Mouse (Mus musculus): Measurements from ENCODE around the gene Tmem243. TPM values are rescaled to one million over a fixed set of nuclear protein-coding genes. Genes with fewer than 3 reads are reported as not detected.

Tmem243 gene
- polyA plus RNA-seq, 1 experiment from 2014 or later, result 13.2 TPM

- WGBS, result 15% methylated on average over 5 of the region's 5 CpGs
- no peaks in the 10 kb centered on the region for H3K27me3 ChIP-seq (ENCODE audit: insufficient read depth, poor library complexity, severe bottlenecking)
- peaks cover under 1% of the 10 kb centered on the region; the same call in 1 of the 2 replicates for H3K36me3 ChIP-seq
- no peak overlapping the region for H3K27ac ChIP-seq
- peak; percentile 75 for DNase-seq (ENCODE audit: low spot score)
- H3K9me3 ChIP-seq, result no peaks in the 10 kb centered on the region
- no peak overlapping the region for H3K4me3 ChIP-seq
- 0 out of 2 replicates have a peak, but pooled peaks cover 3% of the 10 kb centered on the region for H3K4me1 ChIP-seq
These were observed 11.3 kb downstream of the Tmem243 start for GRCm38 (mm10) chr5:9111759-9112158.

DNA sequence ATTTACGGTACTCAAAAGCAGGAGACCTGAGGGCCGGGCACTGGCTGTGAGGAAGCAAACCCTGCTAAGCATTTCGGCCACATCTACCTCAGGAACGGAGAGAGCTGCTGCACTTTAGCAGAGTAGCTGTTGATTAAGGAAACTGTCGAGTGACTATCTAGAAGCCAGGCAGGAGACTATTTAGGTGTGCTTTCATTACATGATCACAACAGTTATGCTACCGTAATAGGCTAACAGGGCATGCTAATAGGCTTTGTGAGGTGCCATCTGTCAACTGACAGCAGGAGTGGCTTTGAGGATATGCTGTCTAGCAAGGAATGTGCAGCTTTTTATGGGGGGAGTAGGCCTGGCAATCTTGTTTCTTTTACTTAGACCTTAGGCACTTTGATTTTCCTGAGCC, 13.7 kb downstream of the Tmem243 start:
- WGBS, result 28% methylated on average over 6 of the region's 6 CpGs

GRCm38 (mm10) chr5:9124134-9124533, 23.7 kb downstream of the Tmem243 start:
- no peak for DNase-seq (ENCODE audit: low spot score)
- no peaks in the 10 kb centered on the region for H3K4me1 ChIP-seq
- H3K36me3 ChIP-seq, result peaks cover 95% of the 10 kb centered on the region
- H3K27ac ChIP-seq, result no peak overlapping the region
- no peak overlapping the region for H3K4me3 ChIP-seq
- H3K9me3 ChIP-seq, result no peaks in the 10 kb centered on the region
- WGBS, result 90% methylated on average over 2 of the region's 2 CpGs
- no peaks in the 10 kb centered on the region for H3K27me3 ChIP-seq (ENCODE audit: insufficient read depth, poor library complexity, severe bottlenecking)

More for the DNA sequence above, 13.7 kb downstream of the Tmem243 start:
- no peaks in the 10 kb centered on the region for H3K9me3 ChIP-seq
- no peaks in the 10 kb centered on the region for H3K27me3 ChIP-seq (ENCODE audit: insufficient read depth, poor library complexity, severe bottlenecking)
- peak; percentile 31 for DNase-seq (ENCODE audit: low spot score)
- H3K36me3 ChIP-seq, result peaks cover 21% of the 10 kb centered on the region; the same call in 1 of the 2 replicates
- no peak overlapping the region for H3K27ac ChIP-seq
- 0 out of 2 replicates have a peak, but pooled peaks cover 3% of the 10 kb centered on the region for H3K4me1 ChIP-seq
- H3K4me3 ChIP-seq, result no peak overlapping the region

- 96% methylated on average over 12 of the region's 12 CpGs for WGBS
These were observed 28.1 kb downstream of the Tmem243 start for GRCm38 (mm10) chr5:9128566-9128965.

GRCm38 (mm10) chr5:9131786-9132185, 31.3 kb downstream of the Tmem243 start:
- no peak overlapping the region for H3K4me3 ChIP-seq
- DNase-seq (ENCODE audit: low spot score), result no peak
- 88% methylated on average over 7 of the region's 7 CpGs for WGBS
- no peaks in the 10 kb centered on the region for H3K9me3 ChIP-seq
- H3K27ac ChIP-seq, result no peak overlapping the region
- H3K4me1 ChIP-seq, result no peaks in the 10 kb centered on the region
- no peaks in the 10 kb centered on the region for H3K27me3 ChIP-seq (ENCODE audit: insufficient read depth, poor library complexity, severe bottlenecking)
- H3K36me3 ChIP-seq, result peaks cover 64% of the 10 kb centered on the region

More at GRCm38 (mm10) chr5:9128566-9128965, 28.1 kb downstream of the Tmem243 start:
- Histone ChIP-seq H3K27me3 (ENCODE audit: insufficient read depth, poor library complexity, severe bottlenecking) (no peaks in the 10 kb centered on the region), H3K36me3 (peaks cover 70% of the 10 kb centered on the region), H3K4me3 (no peak overlapping the region), H3K27ac (no peak overlapping the region), H3K9me3 (no peaks in the 10 kb centered on the region), H3K4me1 (no peaks in the 10 kb centered on the region)
- no peak for DNase-seq (ENCODE audit: low spot score)

DNA sequence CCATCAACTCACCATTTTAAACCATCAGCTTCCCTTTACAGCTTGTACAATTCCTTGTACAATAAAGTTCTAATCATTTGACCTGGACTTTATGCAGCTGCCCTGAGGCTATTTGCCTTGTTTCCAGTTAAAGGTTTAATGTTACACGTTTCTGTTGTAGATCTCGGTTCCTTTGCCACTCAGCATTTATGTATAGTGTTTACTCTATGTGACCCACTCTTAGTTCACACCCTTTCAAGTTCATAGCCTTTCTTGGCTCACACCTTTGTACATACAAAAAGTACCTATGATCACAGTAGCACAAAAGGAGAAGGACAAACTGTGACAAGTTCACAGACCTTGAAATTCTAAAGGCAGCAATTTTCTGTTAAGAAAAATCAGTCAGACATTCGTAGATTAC, 35.1 kb downstream of the Tmem243 start:
- no peaks in the 10 kb centered on the region for H3K4me1 ChIP-seq
- WGBS, result 87% methylated on average over 3 of the region's 3 CpGs
- no peaks in the 10 kb centered on the region for H3K27me3 ChIP-seq (ENCODE audit: insufficient read depth, poor library complexity, severe bottlenecking)
- no peak overlapping the region for H3K27ac ChIP-seq
- H3K36me3 ChIP-seq, result peaks cover 59% of the 10 kb centered on the region
- no peak overlapping the region for H3K4me3 ChIP-seq
- H3K9me3 ChIP-seq, result no peaks in the 10 kb centered on the region
- no peak for DNase-seq (ENCODE audit: low spot score)

DNA sequence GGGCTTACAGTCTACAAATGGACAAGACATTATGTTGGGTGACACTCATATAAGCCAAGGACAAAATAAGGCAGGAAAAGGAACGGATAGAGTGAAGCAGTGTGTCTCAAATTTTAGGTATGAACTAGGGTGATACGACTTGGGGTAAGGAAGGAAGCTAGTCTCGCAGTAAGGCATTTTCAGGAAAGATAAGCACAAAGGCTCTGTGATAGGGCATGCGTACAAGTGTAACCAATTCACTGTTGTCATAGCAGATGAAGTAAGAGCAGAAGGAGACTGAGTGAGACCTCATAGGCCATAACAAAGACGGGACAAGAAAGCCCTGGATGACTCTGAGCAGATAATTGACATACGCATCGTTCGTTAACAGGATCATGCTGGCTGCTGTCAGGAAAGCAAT, 40.3 kb downstream of the Tmem243 start:
- no peak overlapping the region for H3K4me3 ChIP-seq
- H3K27me3 ChIP-seq (ENCODE audit: insufficient read depth, poor library complexity, severe bottlenecking), result no peaks in the 10 kb centered on the region
- H3K9me3 ChIP-seq, result no peaks in the 10 kb centered on the region
- no peak for DNase-seq (ENCODE audit: low spot score)
- H3K4me1 ChIP-seq, result no peaks in the 10 kb centered on the region
- WGBS, result 76% methylated on average over 8 of the region's 8 CpGs
- no peak overlapping the region for H3K27ac ChIP-seq
- H3K36me3 ChIP-seq, result peaks cover 72% of the 10 kb centered on the region

GRCm38 (mm10) chr5:9142376-9142775, 41.9 kb downstream of the Tmem243 start:
- WGBS, result 87% methylated on average over 6 of the region's 6 CpGs
- H3K4me1 ChIP-seq, result no peaks in the 10 kb centered on the region
- no peak overlapping the region for H3K27ac ChIP-seq
- peaks cover 67% of the 10 kb centered on the region for H3K36me3 ChIP-seq
- no peaks in the 10 kb centered on the region for H3K9me3 ChIP-seq
- H3K27me3 ChIP-seq (ENCODE audit: insufficient read depth, poor library complexity, severe bottlenecking), result no peaks in the 10 kb centered on the region
- no peak for DNase-seq (ENCODE audit: low spot score)
- no peak overlapping the region for H3K4me3 ChIP-seq

DNA sequence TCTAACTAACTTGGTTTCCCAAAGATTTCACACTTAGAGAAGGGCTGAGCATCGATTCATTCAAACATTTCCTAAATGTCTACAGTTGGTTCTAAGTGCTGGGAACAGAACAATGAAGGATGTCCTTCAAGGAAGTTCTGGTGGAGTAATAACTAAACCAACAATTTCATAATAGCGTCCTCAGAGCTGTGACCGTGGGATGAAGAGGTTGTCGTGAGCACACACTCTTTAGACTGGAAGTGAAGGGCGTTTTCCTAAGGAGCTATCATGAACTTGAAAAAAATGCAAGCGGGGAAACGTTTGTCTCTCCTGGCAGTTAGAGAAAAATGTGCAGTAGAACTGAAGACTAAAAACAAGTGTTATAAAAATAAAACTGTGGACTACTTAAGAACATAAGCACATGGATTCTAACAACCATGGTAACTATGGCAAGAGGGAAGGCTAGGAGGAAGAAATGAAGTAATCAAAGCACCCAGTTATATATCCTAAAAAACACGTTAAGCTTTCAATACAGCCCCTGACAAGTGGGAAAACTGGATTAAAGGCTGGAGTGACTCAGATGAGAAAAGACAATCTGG, 48.9 kb downstream of the Tmem243 start:
- Histone ChIP-seq H3K4me3 (no peak overlapping the region), H3K27me3 (ENCODE audit: insufficient read depth, poor library complexity, severe bottlenecking) (no peaks in the 10 kb centered on the region), H3K36me3 (peaks cover 60% of the 10 kb centered on the region), H3K4me1 (no peaks in the 10 kb centered on the region), H3K27ac (no peak overlapping the region), H3K9me3 (no peaks in the 10 kb centered on the region)
- WGBS, result 91% methylated on average over 8 of the region's 8 CpGs
- DNase-seq (ENCODE audit: low spot score), result no peak

DNA sequence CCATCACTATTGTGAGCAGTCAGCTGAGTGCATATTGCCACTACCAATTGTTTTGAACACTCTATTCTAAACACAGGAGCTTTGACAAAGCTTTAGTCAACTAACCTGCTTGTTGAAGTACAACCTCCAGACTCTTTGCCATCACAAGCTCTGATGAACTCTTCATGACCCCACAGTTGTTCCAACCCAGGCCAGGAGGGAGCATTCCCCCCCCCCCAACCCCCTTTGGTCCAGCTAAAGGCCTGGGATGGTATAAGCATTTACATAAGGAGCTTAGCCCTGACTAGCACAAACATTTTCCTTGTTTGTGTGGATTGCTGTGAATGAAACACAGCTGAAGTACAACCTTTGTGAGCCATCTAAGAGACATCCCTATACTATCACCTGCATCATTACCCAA, 56.3 kb downstream of the Tmem243 start:
- Histone ChIP-seq H3K4me3 (no peak overlapping the region), H3K27me3 (ENCODE audit: insufficient read depth, poor library complexity, severe bottlenecking) (no peaks in the 10 kb centered on the region), H3K36me3 (peaks cover 9% of the 10 kb centered on the region; the same call in 1 of the 2 replicates), H3K27ac (no peak overlapping the region), H3K4me1 (peaks cover 10% of the 10 kb centered on the region; the same call in 1 of the 2 replicates), H3K9me3 (no peaks in the 10 kb centered on the region)
- DNase-seq (ENCODE audit: low spot score), result no peak

GRCm38 (mm10) chr5:9157336-9157735, 56.9 kb downstream of the Tmem243 start:
- 78% methylated on average over 1 of the region's 1 CpGs for WGBS
- H3K27me3 ChIP-seq (ENCODE audit: insufficient read depth, poor library complexity, severe bottlenecking), result no peaks in the 10 kb centered on the region
- no peak overlapping the region for H3K4me3 ChIP-seq
- H3K27ac ChIP-seq, result no peak overlapping the region
- H3K36me3 ChIP-seq, result peaks cover 8% of the 10 kb centered on the region; the same call in 1 of the 2 replicates
- H3K4me1 ChIP-seq, result peaks cover 12% of the 10 kb centered on the region; the same call in 1 of the 2 replicates
- H3K9me3 ChIP-seq, result no peaks in the 10 kb centered on the region
- no peak for DNase-seq (ENCODE audit: low spot score)

GRCm38 (mm10) chr5:9160831-9161455, 60.5 kb downstream of the Tmem243 start:
- Histone ChIP-seq H3K36me3 (no peaks in the 10 kb centered on the region), H3K27ac (peak overlapping the region; percentile 99), H3K9me3 (no peaks in the 10 kb centered on the region), H3K4me3 (peak overlapping the region; percentile 95), H3K27me3 (ENCODE audit: insufficient read depth, poor library complexity, severe bottlenecking) (no peaks in the 10 kb centered on the region), H3K4me1 (peaks cover 16% of the 10 kb centered on the region; the same call in 1 of the 2 replicates)
- WGBS, result 1% methylated on average over 55 of the region's 55 CpGs
- DNase-seq (ENCODE audit: low spot score), result peak; percentile 78

GRCm38 (mm10) chr5:9161456-9162041, 61.1 kb downstream of the Tmem243 start, which contains the start of gene Dmtf1:
Gene Dmtf1 (minus strand): TSS chr5:9161776.
- H3K4me1 ChIP-seq, result peaks cover 15% of the 10 kb centered on the region; the same call in 1 of the 2 replicates
- under 1% methylated on average over 64 of the region's 64 CpGs for WGBS
- no peaks in the 10 kb centered on the region for H3K27me3 ChIP-seq (ENCODE audit: insufficient read depth, poor library complexity, severe bottlenecking)
- peak within 1 kb of the TSS; percentile 95 for H3K4me3 ChIP-seq
- DNase-seq (ENCODE audit: low spot score), result peak; percentile 95
- no peaks in the 10 kb centered on the region for H3K9me3 ChIP-seq
- no peaks in the 10 kb centered on the region for H3K36me3 ChIP-seq
- peak within 1 kb of the TSS; percentile 99 for H3K27ac ChIP-seq
